Mouse (Mus musculus) gastrocnemius, adult 2 months (tissue): ENCODE data around the gene Lce3e. TPM values are rescaled to one million over a fixed set of nuclear protein-coding genes. Genes with fewer than 3 reads are reported as not detected.

Experiments used
- DNase-seq: peaks from one replicate; pipeline ENCODE4 v3.0.0; 2022
- H3K27ac ChIP-seq: fragments of 200-600 bp; 2 replicates; pipeline ENCODE4 v1.8.1; 2022; ENCODE audit warnings: mild to moderate bottlenecking
- H3K4me3 ChIP-seq: fragments of 200-600 bp; 2 replicates; pipeline ENCODE4 v1.8.1; 2022; ENCODE audit warnings: mild to moderate bottlenecking, moderate library complexity
- CTCF ChIP-seq: fragments of 200-600 bp; IDR thresholded peaks from 2 replicates; pipeline ENCODE4 v1.8.1; 2022; ENCODE audit warnings: antibody characterized with exemption, mild to moderate bottlenecking, moderate library complexity
- intact Hi-C: fragments of 180-260 bp; cut with DNase I; formaldehyde crosslinking; loops from one replicate; pipeline ENCODE4 v1.15.1; 2025
- long read RNA-seq, 2 experiments: library from polyadenylated mRNA; stranded (forward); transcript quantifications; one replicate each; pipeline ENCODE4 v2.0.0; 2021
- total RNA-seq, 2 experiments: library from RNA; stranded (reverse); gene quantifications; 2 replicates each; pipeline ENCODE4 v1.2.3; 2021

Gene Lce3e
- not detected for total RNA-seq
- long read RNA-seq, experiment 1: 0 reads
- long read RNA-seq, experiment 2: 0 reads

GRCm38 (mm10) chr3:92966761-92967160 is at the start of gene Lce3e:
Gene Lce3e (plus strand): TSS chr3:92967061.
- no peak within 1 kb of the TSS for H3K4me3 ChIP-seq
- TF ChIP-seq CTCF: no peak
- no peak for DNase-seq
- H3K27ac ChIP-seq: no peak within 1 kb of the TSS
- intact Hi-C loops: no loop called here

DNA sequence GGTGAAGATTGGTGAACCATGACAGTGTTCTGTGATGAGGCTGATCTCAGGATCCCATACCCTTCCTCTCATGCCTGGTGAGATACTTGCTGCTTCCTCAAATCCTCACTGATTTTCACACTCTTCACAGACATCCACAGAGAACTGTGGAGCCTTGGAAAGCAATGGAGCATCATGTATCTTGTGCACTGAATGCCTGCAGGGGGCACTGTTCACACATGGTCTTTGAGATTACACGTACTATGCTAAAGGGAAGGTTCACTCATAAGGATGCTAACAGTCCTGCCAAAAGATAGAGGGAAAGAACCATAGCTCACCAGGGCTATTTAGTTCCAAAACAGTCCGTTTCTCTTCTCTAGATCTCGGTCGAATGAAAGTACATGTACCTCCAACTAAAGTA is 46.5 kb upstream of the Lce3e start:
- intact Hi-C loops: no loop called here
- peak; percentile 19; the same call in 1 of the 2 replicates for TF ChIP-seq CTCF
- DNase-seq: no peak
- Histone ChIP-seq H3K4me3 (no peak overlapping the region), H3K27ac (no peak overlapping the region)

DNA sequence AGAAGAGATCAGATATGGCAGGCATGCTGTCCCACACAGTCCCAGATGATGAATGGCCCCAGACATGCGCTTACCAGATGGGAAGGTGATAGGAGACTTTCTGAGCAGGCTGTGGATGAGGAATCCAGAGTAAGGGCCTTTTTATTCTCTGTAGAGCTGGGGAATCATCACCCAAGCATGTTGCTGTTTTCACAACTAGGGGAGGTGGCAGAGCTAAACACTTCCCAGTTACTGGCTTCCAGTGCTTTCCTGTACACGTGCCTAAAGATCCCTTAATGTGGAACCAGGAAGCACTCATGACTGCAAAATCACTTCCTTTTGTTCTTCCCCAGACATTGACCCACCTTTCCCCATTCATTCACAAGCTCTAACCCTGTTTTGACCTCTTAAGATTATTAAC is 40.7 kb upstream of the Lce3e start, which contains the start of gene Lce3a:
Gene Lce3a, minus strand, starts transcription at position 101 of the 400 bp plus-strand sequence.
- H3K4me3 ChIP-seq: no peak within 1 kb of the TSS
- DNase-seq: no peak
- intact Hi-C loops: no loop called here
- TF ChIP-seq CTCF: no peak
- H3K27ac ChIP-seq: no peak within 1 kb of the TSS

DNA sequence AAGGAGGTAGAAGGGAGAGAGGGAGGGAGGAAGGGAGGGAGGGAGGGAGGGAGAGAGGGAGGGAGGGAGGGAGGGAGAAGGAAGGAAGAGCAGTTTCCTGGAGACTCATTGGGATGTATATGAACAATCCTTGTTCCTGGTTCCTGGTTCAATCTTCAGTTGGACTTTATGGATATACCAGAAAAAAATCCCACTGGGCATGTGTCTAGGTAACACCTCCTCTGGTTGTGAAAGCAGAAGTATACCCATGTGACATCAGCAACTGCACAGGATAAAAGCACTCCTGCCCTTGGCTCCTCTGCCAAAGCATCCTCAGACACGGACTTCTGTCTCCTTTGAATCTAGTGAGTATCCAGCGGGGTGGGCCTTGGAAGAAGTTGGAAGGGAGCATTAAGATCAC is 34.2 kb upstream of the Lce3e start, which contains the start of gene Lce3b:
Gene Lce3b, plus strand, starts transcription at position 301 of the 400 bp plus-strand sequence.
- intact Hi-C loops: no loop called here
- Histone ChIP-seq H3K4me3 (no peak within 1 kb of the TSS), H3K27ac (no peak within 1 kb of the TSS)
- no peak for TF ChIP-seq CTCF
- no peak for DNase-seq

DNA sequence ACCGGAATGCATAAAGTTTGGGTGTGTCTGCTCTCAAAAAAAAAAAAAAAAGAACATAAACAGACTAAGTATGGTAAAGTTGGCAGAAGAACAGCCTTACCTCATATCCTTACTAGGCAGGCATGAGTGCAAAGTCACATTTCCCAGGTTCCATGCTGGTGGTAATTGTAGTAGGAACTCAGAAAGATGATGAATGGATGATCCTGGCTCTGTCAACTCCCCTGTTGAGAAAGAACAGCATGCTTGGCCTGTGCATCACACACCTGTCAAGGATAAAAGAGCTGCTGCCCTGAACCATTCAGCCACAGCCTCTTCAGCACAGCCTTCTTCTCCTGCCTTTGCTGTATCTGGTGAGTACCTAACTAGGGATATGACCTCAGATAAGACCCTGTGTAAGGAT is 22.7 kb upstream of the Lce3e start, which contains the start of gene Lce3c:
Gene Lce3c, plus strand, starts transcription at position 301 of the 400 bp plus-strand sequence.
- Histone ChIP-seq H3K4me3 (no peak within 1 kb of the TSS), H3K27ac (no peak within 1 kb of the TSS)
- intact Hi-C loops: no loop called here
- DNase-seq: no peak
- no peak for TF ChIP-seq CTCF

DNA sequence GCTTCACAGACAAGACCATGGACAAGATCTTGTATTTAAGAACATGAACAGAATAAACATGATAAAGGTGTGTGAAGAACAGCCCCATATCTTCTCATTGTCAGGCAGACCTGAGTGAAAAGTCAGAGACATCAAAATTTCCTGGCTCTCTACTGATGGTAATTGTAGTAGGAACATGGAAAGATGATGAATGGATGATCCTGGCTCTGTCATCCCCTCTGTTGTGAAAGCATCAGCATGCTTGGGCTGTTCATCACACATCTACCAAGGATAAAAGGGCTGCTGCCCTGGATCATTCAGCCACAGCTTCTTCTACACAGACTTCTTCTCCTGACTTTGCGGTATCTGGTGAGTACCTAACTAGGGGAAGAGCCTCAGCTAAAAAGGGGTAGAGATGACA is 9.8 kb upstream of the Lce3e start, which contains the start of gene Lce3d:
Gene Lce3d, plus strand, starts transcription at position 301 of the 400 bp plus-strand sequence.
- no peak for DNase-seq
- Histone ChIP-seq H3K4me3 (no peak within 1 kb of the TSS), H3K27ac (no peak within 1 kb of the TSS)
- intact Hi-C loops: no loop called here
- no peak for TF ChIP-seq CTCF

- H3K4me3 ChIP-seq: no peak overlapping the region
- no peak for TF ChIP-seq CTCF
- no peak overlapping the region for H3K27ac ChIP-seq
- intact Hi-C loops: no loop called here
- DNase-seq: no peak
Observed at GRCm38 (mm10) chr3:92978484-92978883, 11.6 kb downstream of the Lce3e start.

DNA sequence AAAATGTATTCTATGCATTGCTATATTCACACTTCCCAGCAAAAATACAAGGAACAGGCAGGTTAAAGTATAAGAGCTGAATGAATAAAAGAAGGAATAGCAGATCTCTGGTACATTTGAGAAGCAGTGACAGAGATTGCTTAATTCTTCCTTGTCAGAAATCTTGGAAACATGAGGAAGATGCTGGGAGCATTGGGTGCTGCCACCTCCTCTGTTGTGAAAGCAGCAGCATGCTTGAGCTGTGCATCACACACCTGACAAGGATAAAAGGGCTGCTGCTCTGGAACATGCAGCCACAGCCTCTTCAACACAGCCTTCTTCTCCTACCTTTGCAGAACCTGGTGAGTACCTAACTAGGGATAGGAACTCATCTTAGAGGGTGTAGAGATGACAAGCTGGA is 25.1 kb downstream of the Lce3e start, which contains the start of gene Lce3f:
Gene Lce3f, plus strand, starts transcription at position 301 of the 400 bp plus-strand sequence.
- no peak for TF ChIP-seq CTCF
- intact Hi-C loops: no loop called here
- H3K4me3 ChIP-seq: no peak within 1 kb of the TSS
- no peak for DNase-seq
- no peak within 1 kb of the TSS for H3K27ac ChIP-seq

- TF ChIP-seq CTCF: peak; percentile 69
- Histone ChIP-seq H3K4me3 (no peak overlapping the region), H3K27ac (no peak overlapping the region)
- DNase-seq: peak; percentile 69
- intact Hi-C loops: no loop called here
Observed at GRCm38 (mm10) chr3:92998691-92999090, 31.8 kb downstream of the Lce3e start.

GRCm38 (mm10) chr3:93000621-93001020 is 33.8 kb downstream of the Lce3e start:
- intact Hi-C loops: no loop called here
- TF ChIP-seq CTCF: no peak
- no peak for DNase-seq
- H3K27ac ChIP-seq: no peak overlapping the region
- no peak overlapping the region for H3K4me3 ChIP-seq

DNA sequence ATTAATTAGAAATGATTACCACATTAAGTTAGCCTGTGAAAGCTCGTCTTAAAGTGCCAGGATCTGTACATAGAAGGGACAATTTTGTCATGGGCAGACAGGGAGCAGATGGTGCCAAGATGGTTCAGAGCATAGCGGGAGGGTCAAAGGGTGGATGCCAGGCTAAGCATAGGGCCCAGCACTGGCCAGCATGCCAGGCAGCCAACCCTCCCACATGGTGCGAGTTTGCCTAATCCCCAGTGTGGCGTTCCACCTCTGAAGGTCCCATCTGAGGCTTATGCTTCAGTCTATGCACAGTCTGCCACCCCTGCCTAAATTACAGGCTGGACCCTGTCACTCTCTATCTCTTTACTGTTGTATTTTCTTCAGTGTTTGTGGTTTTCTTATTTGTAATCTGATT is 36.0 kb downstream of the Lce3e start:
- Histone ChIP-seq H3K27ac (no peak overlapping the region), H3K4me3 (no peak overlapping the region)
- TF ChIP-seq CTCF: no peak
- intact Hi-C loops: no loop called here
- DNase-seq: no peak

DNA sequence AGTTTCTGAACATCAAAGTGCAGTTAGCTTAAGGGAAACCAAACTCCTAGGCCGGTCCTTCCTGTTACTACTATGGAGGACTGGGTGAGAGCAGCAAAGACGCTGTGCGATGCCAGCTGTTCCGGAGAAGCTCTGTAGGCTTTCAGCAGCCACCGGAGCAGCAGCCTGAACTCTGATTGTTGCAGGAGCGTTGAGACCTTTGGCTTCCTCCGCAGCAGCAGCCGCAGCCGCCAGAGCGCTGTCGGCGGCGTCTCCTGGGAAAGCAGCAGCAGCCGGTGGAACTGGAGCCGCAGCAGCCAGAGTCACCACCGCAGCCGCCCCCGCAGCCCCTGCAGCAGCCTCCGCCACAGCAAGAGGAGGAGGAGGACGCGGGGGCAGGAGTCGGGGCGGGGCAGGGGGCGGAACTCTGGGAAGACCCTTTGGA is 47.5 kb downstream of the Lce3e start:
- H3K4me3 ChIP-seq: peak overlapping the region; percentile 62
- TF ChIP-seq CTCF: no peak
- DNase-seq: peak; percentile 32
- no peak overlapping the region for H3K27ac ChIP-seq
- intact Hi-C loops: no loop called here

- no peak overlapping the region for H3K27ac ChIP-seq
- no peak for DNase-seq
- intact Hi-C loops: no loop called here
- TF ChIP-seq CTCF: no peak
- H3K4me3 ChIP-seq: peak overlapping the region; percentile 62
Observed at GRCm38 (mm10) chr3:93014871-93015270, 48.0 kb downstream of the Lce3e start.

DNA sequence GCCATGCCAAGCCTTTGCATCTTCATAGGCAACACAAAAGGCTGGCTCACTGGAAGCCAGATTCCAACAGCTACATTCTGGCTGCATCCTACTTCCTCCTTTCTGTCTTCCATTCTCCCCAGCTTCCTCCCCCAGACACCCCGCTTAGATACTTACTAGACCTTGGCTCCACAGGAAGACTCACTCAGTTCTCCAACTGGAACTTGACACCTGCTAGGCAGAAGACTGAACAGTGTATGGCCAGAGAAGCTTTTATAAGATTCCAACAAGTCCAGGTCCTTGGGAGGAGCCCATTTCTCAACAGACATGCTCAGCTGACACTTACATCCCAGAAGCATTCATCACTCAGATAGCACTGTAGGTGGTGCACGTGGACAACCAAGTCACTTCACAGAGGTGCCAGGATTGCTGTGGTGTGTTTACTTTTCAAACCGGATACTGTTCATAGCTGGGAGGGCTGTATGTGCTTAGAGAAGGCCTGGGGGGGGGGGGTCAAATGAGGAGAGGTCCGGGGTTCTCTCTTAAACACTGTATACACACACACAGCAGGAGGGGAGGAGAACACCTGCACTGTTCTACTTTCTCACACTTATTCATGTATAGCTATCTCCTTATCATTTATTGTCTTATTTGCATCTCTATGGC is 48.7 kb downstream of the Lce3e start, which contains the start of gene Crct1:
Gene Crct1, minus strand, starts transcription at position 228 of the 645 bp plus-strand sequence.
- intact Hi-C loops: no loop called here
- TF ChIP-seq CTCF: no peak
- no peak for DNase-seq
- H3K27ac ChIP-seq: no peak within 1 kb of the TSS
- peak within 1 kb of the TSS; percentile 62 for H3K4me3 ChIP-seq

Other genes with a start within 250 kb of the Lce3e start
- not detected for gene Lce1f, start 246.7 kb upstream of the Lce3e start, total RNA-seq
- not detected for gene Gm38119, start 228.0 kb upstream of the Lce3e start, total RNA-seq
- not detected for gene Lce1g, start 214.7 kb upstream of the Lce3e start, total RNA-seq
- not detected for gene Lce1h, start 202.0 kb upstream of the Lce3e start, total RNA-seq
- not detected for gene Lce1i, start 188.2 kb upstream of the Lce3e start, total RNA-seq
- gene Lce1j, start 176.5 kb upstream of the Lce3e start, total RNA-seq: not detected
- not detected for gene Lce1k, start 159.2 kb upstream of the Lce3e start, total RNA-seq
- gene Kprp, start 139.8 kb upstream of the Lce3e start, total RNA-seq: not detected
- gene Lce1l, start 115.8 kb upstream of the Lce3e start, total RNA-seq: not detected
- gene 2310050C09Rik, start 96.8 kb upstream of the Lce3e start, total RNA-seq: not detected
- gene Lce3a, start 40.8 kb upstream of the Lce3e start, total RNA-seq: not detected
- gene Lce3b, start 34.1 kb upstream of the Lce3e start, total RNA-seq: not detected
- gene Lce3c, start 22.6 kb upstream of the Lce3e start, total RNA-seq: not detected
- gene Lce3d, start 9.7 kb upstream of the Lce3e start, total RNA-seq: not detected
- not detected for gene Lce3f, start 25.2 kb downstream of the Lce3e start, total RNA-seq
- not detected for gene Crct1, start 48.6 kb downstream of the Lce3e start, total RNA-seq
- not detected for gene Lce1m, start 52.0 kb downstream of the Lce3e start, total RNA-seq
- gene Gm4858, start 101.8 kb downstream of the Lce3e start, total RNA-seq: not detected
- gene Crnn, start 177.7 kb downstream of the Lce3e start, total RNA-seq: not detected
- gene Flg2, start 230.2 kb downstream of the Lce3e start, total RNA-seq: not detected